Mouse (Mus musculus): Measurements from ENCODE around the gene Icmt. TPM values are rescaled to one million over a fixed set of nuclear protein-coding genes. Genes with fewer than 3 reads are reported as not detected.

The Icmt gene
- total RNA-seq, 2 experiments from 2014 or later: 13.9 to 17.9 TPM

GRCm38 (mm10) chr4:152273621-152274236 is 23.3 kb upstream of the Icmt start, which contains the start of gene Gpr153:
Gene Gpr153, plus strand, starts transcription at chr4:152274232.
- ATAC-seq (replicated peaks; ENCODE audit: poor library complexity, severe bottlenecking): peak; percentile 22

DNA sequence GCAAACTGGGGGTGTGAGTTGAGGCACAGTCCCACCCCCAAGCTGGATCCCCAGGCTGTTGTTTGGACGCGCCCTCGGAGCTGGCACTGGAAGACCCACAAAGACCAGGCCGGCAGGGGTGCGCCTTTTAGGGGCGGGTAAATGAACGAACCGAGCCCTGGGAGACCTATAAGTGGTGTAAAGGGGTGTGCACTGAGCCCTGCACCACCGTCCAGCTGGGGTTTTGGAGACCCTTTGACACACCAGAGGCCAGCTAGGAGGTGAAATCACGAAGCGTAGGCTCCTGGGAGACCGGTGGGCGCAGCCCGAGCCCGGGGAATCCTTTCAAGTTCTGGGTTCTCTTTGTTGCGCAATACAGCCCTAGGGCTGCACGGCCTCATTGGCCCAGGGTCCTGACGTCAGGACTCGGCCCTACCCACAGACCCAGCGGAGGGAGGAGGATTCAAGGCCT is 22.3 kb upstream of the Icmt start:
- ATAC-seq (replicated peaks; ENCODE audit: poor library complexity, severe bottlenecking): peak; percentile 64

DNA sequence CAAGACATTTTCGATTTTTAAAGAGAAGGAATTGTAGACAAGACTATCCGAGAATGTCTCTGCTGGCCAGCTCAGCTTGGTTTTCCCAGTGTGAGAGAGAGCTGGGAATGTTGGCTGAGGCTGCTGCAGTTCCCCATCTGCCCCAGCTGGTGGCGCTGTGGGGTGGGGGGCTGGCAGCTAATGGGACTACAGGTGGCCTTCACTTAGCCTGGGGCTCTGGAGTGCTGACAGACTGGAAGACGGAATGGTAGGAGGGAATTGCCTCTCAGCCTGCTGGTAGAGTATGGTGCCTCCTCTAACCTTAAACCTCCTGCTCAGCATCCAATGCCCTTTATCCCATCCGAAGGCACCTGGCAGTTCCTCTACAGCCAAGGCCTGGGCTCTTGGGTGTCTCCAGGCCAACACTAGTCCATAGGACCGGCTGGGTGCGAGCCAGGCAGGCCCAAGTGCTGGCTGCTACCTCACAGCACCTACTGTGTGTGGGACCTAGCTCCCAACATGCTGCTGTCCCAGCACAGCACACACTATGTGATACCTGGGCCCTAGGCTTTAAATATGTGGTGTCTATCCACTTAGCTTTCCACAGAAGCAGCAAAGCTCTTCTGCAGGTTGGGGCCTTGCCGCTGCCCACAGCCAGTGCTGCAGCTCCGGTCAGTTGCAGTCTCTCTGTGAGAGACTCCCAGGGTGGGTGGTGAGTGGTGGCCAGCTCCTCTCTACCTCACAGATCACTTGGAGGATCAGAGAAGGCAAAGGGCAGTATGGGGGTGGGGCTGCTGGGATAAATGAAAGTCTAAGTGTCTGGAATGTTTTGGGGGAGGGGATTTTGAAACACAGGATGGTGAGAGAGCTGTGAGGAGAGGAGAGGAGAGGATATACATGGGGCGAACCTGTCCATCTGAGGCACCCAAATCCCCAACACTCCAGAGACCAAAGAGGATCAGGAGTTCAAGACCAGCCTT is 20.4 kb upstream of the Icmt start:
- ATAC-seq (replicated peaks; ENCODE audit: poor library complexity, severe bottlenecking): peak; percentile 29; the same call in 1 of the 2 replicates

DNA sequence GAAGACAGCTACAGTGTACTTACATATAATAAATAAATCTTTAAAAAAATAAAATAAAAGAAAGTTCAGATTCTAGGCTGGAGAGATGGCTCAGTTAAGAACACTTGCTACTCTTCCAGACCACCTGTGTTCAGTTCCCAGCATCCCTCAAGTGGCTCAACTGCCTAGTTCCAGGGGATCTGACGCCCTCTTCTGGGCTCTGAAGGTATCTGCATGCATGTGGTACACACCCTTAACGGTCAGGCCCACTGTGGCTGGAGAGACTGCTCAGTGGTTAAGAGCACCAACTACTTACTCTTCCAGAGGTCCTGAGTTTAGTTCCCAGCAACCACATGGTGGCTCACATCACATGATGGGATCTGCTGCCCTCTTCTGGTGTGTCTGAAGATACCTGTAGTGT is 19.1 kb upstream of the Icmt start:
- ATAC-seq (replicated peaks; ENCODE audit: poor library complexity, severe bottlenecking): no peak

DNA sequence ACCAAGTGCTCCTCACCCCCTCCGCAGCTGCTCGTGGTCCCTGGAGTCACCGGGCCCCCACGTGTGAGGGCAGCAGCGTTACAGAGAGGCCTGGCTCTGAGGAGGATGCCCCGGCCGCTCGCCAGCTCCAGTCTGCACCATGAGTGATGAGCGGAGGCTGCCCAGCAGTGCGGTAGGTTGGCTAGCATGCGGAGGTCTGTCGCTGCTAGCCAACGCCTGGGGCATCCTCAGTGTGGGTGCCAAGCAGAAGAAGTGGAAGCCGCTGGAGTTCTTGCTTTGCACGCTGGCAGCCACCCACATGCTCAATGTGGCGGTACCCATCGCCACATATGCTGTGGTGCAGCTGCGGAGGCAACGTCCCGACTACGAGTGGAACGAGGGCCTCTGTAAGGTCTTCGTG is 18.0 kb upstream of the Icmt start:
- ATAC-seq (replicated peaks; ENCODE audit: poor library complexity, severe bottlenecking): no peak

DNA sequence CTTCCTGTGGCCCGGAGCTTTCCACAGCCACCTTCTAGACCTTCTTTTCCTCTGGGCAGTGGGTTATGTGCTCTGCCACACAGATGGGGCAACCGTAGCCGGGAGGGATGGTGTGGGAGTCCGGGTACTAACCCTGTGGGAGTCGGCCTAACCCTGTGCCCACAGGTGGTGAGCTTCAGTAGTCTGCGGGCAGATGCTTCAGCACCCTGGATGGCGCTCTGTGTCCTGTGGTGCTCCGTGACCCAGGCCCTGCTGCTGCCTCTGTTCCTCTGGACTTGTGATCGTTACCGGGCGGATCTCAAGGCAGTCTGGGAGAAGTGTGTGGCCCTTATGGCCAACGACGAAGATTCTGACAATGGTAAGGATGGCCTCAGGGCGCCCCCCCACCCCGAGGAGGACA is 15.4 kb upstream of the Icmt start:
- 0 out of 2 replicates have a peak, but pooled peaks have one; percentile 6 for ATAC-seq (replicated peaks; ENCODE audit: poor library complexity, severe bottlenecking)

- ATAC-seq (replicated peaks; ENCODE audit: poor library complexity, severe bottlenecking): no peak
Observed at GRCm38 (mm10) chr4:152282721-152283120, 14.3 kb upstream of the Icmt start.

GRCm38 (mm10) chr4:152283186-152283950 is 13.7 kb upstream of the Icmt start:
- ATAC-seq (replicated peaks; ENCODE audit: poor library complexity, severe bottlenecking): peak; percentile 76

DNA sequence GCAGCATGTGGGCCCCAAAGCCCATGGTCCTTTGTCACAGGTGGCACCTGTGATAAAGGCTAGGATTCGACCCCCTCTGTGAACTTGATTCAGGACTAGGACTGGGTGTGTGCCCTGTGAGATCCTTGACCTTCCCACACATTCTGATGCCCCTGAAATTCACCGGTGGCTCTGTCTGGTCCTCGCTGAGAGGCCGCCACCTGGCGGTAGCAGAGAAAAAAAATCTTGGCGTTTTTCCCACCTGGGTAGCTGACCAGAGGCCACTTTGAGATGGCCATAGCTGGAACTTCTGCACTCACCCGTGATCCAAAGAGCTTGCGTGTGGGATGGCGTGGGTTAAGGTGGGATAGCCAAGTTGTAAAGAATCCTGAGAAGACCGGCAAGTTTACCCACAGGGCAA is 11.5 kb upstream of the Icmt start:
- no peak for ATAC-seq (replicated peaks; ENCODE audit: poor library complexity, severe bottlenecking)

DNA sequence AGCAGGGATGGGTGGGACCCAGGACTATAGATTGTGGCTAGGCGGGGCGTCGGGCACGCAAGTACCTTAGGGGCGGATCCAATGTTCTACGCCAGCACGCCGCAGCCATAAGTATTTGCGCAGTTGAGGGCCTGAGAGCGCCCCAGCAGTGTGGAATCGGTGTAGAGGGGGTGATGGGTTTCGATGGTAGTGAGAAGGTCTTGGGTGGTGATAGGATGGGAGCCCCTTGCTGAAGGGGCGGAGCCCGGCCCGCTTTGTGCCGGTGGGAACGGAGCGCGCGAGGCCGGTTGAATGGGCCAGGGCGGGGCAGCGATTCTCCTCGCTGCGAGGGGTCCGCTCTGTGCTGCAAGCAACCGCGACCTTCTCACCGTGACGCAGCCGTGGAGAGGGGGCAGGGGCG is 10.8 kb upstream of the Icmt start:
- ATAC-seq (replicated peaks; ENCODE audit: poor library complexity, severe bottlenecking): no peak

DNA sequence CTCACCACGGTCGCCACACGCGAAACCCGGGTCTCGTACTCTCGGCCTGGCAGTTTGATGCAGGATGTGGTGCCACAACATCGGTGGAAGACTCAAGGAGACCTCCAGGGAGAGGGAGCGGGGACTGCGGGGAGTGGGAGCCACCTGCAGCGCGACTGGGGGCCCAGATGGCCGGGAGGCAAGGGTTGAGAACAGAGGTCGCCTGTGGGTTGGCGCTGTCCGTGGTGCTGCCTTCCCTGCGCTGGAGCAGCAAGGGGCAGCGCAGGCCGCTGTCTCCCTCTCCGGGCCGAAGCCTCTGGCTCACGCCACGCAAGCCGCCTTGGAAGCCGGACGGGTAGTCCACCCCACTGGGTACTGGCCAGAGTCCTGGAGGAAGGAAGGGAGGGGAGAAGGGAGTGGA is 10.1 kb upstream of the Icmt start:
- ATAC-seq (replicated peaks; ENCODE audit: poor library complexity, severe bottlenecking): peak; percentile 67

GRCm38 (mm10) chr4:152287317-152288120 is 9.5 kb upstream of the Icmt start:
- ATAC-seq (replicated peaks; ENCODE audit: poor library complexity, severe bottlenecking): no peak

- no peak for ATAC-seq (replicated peaks; ENCODE audit: poor library complexity, severe bottlenecking)
Observed at GRCm38 (mm10) chr4:152288398-152288945, 8.6 kb upstream of the Icmt start.

DNA sequence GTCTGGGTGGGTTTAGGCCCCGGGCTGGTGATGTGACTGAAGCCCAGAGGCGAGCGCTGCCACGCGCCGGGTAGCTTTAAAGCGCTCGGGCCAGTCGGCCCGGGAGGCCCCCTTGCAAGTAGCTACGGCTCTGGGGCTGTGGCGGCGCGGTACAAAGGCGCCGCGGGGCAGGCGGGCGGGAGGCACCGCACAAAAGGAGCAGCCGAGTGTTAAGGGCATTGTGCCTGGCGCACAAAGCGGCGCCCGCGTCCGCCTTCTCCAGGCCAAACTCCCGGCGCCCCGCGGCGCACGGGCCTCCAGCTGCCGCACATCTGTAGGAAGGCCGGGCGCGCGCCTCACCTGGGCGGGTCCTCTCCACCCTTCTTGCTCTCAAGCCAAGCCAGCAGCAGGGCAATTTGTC is 6.6 kb upstream of the Icmt start:
- ATAC-seq (replicated peaks; ENCODE audit: poor library complexity, severe bottlenecking): no peak; the same call in 1 of the 2 replicates

DNA sequence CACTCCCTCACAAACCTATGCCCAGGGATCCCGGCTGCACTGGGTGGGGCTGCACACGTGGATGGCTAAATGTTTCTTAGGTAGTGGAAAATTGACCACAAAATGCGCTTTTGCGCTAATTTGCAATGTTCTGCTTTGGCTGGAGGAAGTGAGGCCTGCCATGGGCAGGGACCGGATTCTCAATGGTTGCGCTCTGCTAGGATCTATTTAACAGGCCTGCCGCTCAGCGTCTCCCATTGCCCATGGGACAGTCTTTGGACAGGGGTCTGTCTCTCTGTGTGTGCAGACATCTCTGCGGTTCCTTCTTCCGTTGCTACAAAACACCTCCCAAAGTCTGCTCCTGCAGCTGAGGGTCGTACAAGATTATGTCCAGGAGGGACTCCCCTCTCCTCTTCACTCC is 6.0 kb upstream of the Icmt start:
- ATAC-seq (replicated peaks; ENCODE audit: poor library complexity, severe bottlenecking): no peak

DNA sequence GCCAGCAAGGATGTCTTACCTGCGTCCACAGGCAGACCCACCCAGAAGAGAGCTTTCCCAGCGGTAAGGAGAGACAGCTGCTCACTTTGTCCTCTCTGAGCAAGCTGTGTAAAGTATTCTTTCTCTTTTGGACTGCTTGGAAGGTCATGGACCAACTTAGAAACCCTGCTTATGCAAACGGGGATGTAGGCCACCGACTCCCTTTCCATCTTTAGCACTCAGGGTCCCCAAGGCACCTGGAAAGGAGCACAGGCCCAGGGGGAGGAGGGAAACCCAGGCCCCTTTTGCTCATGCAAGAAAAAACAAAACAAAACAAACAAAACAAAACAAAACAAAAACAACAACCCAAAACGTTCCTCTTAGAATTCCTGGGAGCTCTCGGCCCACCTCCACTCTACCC is 5.5 kb upstream of the Icmt start, which contains the start of gene Hes3:
Gene Hes3, minus strand, starts transcription at position 101 of the 400 bp plus-strand sequence.
- ATAC-seq (replicated peaks; ENCODE audit: poor library complexity, severe bottlenecking): no peak

- no peak for ATAC-seq (replicated peaks; ENCODE audit: poor library complexity, severe bottlenecking)
Observed at GRCm38 (mm10) chr4:152292102-152292765, 4.8 kb upstream of the Icmt start.

DNA sequence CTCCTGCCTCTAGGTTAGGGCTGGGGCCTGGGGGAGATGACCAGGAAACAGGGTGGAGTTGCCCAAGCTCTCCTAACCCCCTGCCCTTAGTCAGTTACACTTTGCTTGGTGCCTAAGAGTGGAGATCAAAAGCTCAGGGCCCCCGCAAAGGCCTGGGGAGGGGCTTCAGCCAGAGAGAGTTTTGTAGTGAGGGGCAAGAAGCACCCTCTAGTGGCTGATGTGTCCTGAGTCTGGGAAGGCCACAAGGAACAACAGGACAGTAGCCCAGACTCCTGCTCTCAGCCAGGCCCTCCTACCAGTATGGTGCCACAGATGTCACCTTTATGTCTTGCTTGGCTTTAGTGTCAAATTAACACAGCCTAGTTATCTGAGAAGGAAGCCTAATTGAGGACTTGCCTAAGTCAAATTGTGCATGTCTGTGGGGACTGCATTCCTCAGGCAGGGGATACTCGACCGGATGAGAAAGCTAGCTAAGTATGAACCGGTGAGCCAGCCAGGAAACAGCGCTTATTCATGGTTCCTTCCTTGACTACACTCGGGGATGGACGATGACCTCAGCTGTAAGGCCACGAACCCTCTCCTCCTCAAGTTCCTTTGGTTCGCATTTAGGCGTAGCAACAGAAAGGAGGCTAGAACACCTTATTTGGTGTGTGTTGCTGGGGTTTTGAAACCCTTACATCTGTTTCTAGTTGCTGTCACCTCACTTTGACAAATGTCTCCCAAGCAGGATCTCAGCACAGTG is 2.7 kb upstream of the Icmt start:
- no peak for ATAC-seq (replicated peaks; ENCODE audit: poor library complexity, severe bottlenecking)

Data from granulocyte monocyte progenitor cell, adult 5-6 weeks (primary cell).